Mouse (Mus musculus) adrenal gland (tissue): ENCODE data around the gene Acox1.

Source experiments
- intact Hi-C: fragments of 180-260 bp; cut with DNase I; formaldehyde crosslinking; loops from one replicate; pipeline ENCODE4 v1.15.1; 2025
- long read RNA-seq, 2 experiments: library from polyadenylated mRNA; unstranded; transcript quantifications; one replicate each; pipeline ENCODE4 v2.0.0; 2020; ENCODE audit warnings: borderline replicate concordance in 1 of 2; ENCODE audit not compliant: insufficient replicate concordance in 1 of 2

Gene Acox1
- long read RNA-seq, experiment 1, transcript Acox1-201 (14 exons, 3,987 nt) = major isoform, 31 of 64 reads
- long read RNA-seq, experiment 1, partial matches to known transcripts = 22 of 64 reads
- long read RNA-seq, experiment 1, other reads (novel, unspliced or antisense) = 9 of 64 reads
- long read RNA-seq, experiment 2, transcript Acox1-201 (14 exons, 3,987 nt) = major isoform, 40 of 73 reads
- long read RNA-seq, experiment 2, partial matches to known transcripts = 18 of 73 reads
- long read RNA-seq, experiment 2, other reads (novel, unspliced or antisense) = 13 of 73 reads

GRCm38 (mm10) chr11:116198639-116199531, at the start of gene Acox1, which contains the start of gene Ten1:
TSS of gene Acox1 (minus strand) at chr11:116199045.
TSS of gene Ten1 (plus strand) at chr11:116198855.
- intact Hi-C loops = no loop called here

DNA sequence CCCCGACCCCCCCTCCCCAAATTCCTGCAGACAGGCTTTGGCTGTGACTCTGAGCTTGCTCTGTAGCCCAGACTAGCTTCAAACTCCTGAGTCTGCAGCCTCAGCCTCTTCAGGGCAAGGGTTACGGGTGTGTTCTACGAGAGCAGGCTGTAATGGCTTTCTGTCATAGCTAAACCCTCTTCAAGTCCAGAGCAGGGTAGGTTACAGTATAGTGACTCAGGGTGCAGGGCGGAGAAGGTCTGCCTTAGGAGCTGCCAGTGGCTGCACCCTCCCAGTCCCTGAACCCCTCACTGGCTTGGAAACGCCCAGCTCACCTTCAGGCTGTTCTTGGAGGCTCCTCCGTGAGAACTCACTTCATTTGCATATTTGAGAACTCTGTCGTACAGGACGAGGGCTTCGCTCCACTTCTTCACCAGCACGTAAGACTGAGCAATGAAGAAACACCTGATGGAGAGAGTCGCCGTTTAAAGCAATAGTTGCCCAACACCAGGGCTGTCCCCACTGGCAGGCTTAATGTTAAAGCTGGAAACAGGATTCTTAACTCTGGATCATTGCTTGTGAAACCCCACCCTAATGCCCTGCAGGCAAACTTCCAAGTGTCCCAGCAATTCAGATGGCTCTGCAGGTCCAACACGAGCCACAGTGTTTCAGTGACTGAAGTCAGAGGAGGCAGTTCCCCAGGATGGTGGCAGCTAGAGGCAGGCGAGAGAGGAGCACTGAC, 48.8 kb upstream of the Acox1 start:
- intact Hi-C loops = no loop called here

DNA sequence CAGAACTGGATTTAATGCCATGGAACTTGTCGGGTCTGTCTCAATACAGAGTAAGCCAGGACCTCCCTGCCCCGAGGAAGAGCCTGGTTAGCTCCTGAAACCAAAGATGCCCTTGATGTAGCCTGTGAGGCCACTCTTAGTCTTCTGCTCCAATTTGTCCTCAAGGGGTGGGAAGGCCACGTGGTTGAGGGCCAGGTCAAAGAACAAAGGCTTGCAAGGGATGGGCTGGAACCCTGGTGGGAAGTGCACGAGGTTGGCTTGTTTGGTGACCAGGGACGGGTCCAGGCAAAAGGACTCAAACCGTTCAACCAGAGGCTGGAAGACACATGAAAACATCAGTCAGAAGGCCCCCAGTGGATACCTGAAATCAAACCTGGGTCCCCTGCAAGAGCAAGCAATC, 46.8 kb upstream of the Acox1 start:
- intact Hi-C loops = no loop called here

- intact Hi-C loops = no loop called here
These were observed 45.7 kb upstream of the Acox1 start for GRCm38 (mm10) chr11:116244580-116244979.

GRCm38 (mm10) chr11:116241744-116242235, 42.9 kb upstream of the Acox1 start:
- intact Hi-C loops = no loop called here

DNA sequence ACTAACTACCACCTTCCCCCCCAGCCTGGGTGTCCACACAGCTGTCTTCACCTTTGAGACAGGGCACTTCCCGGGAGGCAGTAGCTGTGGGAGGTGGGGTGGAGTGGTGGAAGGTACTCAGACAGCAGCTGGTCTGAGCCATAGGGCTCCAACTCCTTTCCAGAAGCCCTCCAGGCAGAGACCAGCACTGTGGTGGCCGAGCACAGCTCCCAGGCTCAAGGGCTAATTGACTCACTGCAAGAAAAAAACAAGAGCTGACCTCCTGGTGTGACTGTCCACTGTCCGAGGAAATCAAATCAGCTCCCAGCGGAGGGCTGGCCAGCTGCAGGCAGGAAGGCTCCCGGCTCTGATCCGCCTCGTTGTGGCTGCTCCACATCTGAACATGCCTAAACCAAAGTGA, 41.0 kb upstream of the Acox1 start:
- intact Hi-C loops = no loop called here

- intact Hi-C loops = no loop called here
These were observed 39.0 kb upstream of the Acox1 start, which contains the start of gene Evpl for GRCm38 (mm10) chr11:116237742-116238395. TSS of gene Evpl (minus strand) at chr11:116238077.

- intact Hi-C loops = no loop called here
These were observed 36.1 kb upstream of the Acox1 start for GRCm38 (mm10) chr11:116234901-116235300.

GRCm38 (mm10) chr11:116232427-116232826, 33.6 kb upstream of the Acox1 start:
- intact Hi-C loops = no loop called here

DNA sequence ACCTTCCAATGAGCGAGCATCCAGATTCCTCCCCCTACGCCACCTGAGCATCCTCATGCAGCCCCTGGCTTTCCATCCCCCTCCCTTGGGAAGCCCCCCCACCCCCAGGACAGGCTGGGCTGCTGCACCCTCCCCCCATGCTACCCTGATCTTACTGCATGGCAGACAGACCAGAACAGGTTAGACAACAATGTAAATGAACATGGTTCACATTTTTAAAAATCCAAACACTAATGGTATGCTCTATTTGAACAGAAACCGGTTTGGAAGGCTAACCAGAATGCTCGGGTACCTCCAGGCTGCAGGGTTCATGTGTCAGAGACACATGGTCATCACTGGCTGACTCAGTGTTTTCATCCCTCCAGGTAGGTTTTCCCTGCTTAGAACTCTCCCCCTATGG, 29.9 kb upstream of the Acox1 start:
- intact Hi-C loops = loop anchor here (2.0 to 5.0 kb wide), 3 partner anchors 66 to 234 kb away; no protein-coding TSS in a partner anchor

DNA sequence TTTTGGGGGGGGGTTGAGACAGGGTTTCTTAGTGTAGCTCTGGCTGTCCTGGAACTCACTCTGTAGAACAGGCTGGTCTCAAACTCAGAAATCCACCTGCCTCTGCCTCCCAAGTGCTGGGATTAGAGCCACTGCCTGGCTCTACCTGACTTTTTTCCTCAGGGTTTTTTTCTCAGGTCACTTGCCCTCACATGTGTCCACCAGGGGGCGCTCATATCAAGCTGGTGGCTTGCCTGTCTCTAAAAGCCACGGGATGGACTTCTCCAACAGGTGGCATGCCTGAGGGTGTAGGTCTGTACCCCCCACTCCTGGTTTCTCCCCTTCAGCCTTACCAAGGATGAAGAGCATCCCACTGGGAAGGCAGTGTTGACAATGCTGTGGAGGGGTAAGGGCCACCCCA, 27.6 kb upstream of the Acox1 start:
- intact Hi-C loops = loop anchor here (5.0 kb wide), 2 partner anchors 221 to 236 kb away; no protein-coding TSS in a partner anchor

GRCm38 (mm10) chr11:116222740-116223059, 23.9 kb upstream of the Acox1 start:
- intact Hi-C loops = loop anchor here (5.0 kb wide), 1 partner anchor 70 kb away; no protein-coding TSS in a partner anchor

GRCm38 (mm10) chr11:116221931-116222739, 23.3 kb upstream of the Acox1 start:
- intact Hi-C loops = loop anchor here (5.0 kb wide), 1 partner anchor 70 kb away; no protein-coding TSS in a partner anchor

GRCm38 (mm10) chr11:116219885-116220284, 21.0 kb upstream of the Acox1 start:
- intact Hi-C loops = loop anchor here (5.0 kb wide), 1 partner anchor 68 kb away; no protein-coding TSS in a partner anchor

GRCm38 (mm10) chr11:116218737-116219400, 20.0 kb upstream of the Acox1 start:
- intact Hi-C loops = no loop called here

DNA sequence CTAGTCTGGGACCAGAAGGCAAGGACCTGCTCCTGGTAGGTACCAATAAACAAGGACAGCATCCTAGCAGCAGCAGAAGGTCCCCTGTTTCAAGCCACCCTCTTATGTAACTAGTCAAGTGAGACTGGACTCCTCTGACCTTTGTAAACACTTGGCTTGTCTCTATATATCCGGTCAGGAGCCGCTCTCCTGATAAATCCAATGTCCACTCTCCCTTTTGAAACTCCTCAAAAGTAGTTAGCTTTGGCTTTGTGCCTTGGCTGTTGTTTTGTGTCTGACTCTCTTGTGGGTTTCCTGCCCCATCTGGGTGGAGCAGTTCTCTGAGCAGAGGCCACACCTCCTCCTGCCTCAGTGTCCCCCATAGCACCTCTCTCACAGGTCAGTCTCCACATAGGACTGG, 19.4 kb upstream of the Acox1 start:
- intact Hi-C loops = no loop called here

DNA sequence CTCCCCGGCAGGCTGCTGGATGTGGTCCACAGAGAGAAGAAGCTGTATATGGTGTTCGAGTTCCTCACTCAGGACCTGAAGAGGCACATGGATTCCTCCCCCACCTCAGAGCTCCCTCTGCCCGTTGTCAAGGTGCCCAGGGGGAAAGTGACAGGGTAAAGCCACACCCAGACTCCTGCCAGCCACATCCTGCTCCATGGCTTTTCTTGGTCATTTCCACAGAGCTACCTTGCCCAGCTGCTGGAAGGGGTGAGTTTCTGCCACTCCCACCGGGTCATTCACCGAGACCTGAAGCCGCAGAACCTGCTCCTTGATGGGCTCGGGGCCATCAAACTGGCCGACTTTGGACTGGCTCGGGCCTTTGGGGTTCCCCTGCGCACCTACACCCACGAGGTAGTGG, 17.7 kb upstream of the Acox1 start:
- intact Hi-C loops = no loop called here

DNA sequence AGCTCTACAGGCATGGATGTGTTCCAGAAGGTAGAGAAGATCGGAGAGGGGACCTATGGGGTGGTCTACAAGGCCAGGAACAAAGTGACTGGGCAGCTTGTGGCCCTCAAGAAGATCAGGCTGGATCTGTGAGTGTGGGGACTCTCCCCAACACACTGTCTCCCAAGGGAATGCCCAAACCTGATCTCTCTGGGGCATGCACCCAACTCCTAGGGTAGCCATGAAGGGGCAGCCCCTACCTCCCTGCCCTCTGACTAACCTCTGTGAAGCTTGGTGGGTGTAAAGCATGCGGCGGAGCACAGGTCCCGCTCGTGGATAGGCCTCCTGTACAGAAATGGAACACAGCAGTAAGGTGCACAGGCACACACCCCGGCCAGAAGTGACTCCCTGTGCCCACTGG, 17.1 kb upstream of the Acox1 start:
- intact Hi-C loops = no loop called here

GRCm38 (mm10) chr11:116215181-116215580, 16.3 kb upstream of the Acox1 start:
- intact Hi-C loops = no loop called here
